Mouse (Mus musculus) kidney, embryonic 15.5 days (tissue): Measurements from ENCODE around the gene Olfr1219. TPM values are rescaled to one million over a fixed set of nuclear protein-coding genes. Genes with fewer than 3 reads are reported as not detected.

Experiments
- ATAC-seq: fragments of 200-750 bp; cut with Nextera tagmentation; replicated peaks from 2 replicates; pipeline ENCODE4 v1.8.0; 2017; ENCODE audit warnings: moderate TSS enrichment; ENCODE audit not compliant: low FRiP score
- H3K27ac ChIP-seq: fragments of 300-500 bp; sonication (generic); 2 replicates; pipeline ENCODE4 v1.5.1; 2015; ENCODE audit warnings: mild to moderate bottlenecking, inconsistent platforms
- H3K27me3 ChIP-seq: fragments of 300-500 bp; sonication (generic); 2 replicates; pipeline ENCODE4 v1.6.1; 2015; ENCODE audit warnings: inconsistent platforms
- H3K36me3 ChIP-seq: fragments of 300-500 bp; sonication (generic); 2 replicates; pipeline ENCODE4 v1.6.1; 2015; ENCODE audit warnings: inconsistent platforms
- H3K4me1 ChIP-seq: fragments of 300-500 bp; sonication (generic); 2 replicates; pipeline ENCODE4 v1.6.1; 2015; ENCODE audit warnings: inconsistent platforms
- H3K4me2 ChIP-seq: fragments of 300-500 bp; sonication (generic); 2 replicates; pipeline ENCODE4 v1.6.1; 2015; ENCODE audit warnings: moderate library complexity, mild to moderate bottlenecking, inconsistent platforms
- H3K4me3 ChIP-seq: fragments of 300-500 bp; sonication (generic); replicated peaks from 2 replicates; pipeline ENCODE4 v1.5.1; 2015; ENCODE audit warnings: mild to moderate bottlenecking, inconsistent platforms
- H3K9ac ChIP-seq: fragments of 300-500 bp; sonication (generic); 2 replicates; pipeline ENCODE4 v1.6.1; 2015; ENCODE audit warnings: mild to moderate bottlenecking, inconsistent platforms
- H3K9me3 ChIP-seq: fragments of 300-500 bp; sonication (generic); replicated peaks from 2 replicates; pipeline ENCODE4 v1.6.1; 2016; ENCODE audit warnings: inconsistent platforms
- WGBS: fragments of 180-500 bp; shearing (Covaris S2); methylation state at CpG from one replicate; pipeline ENCODE4 v1.1.7; 2015; ENCODE audit warnings: mixed read lengths; 5-methylcytosine and 5-hydroxymethylcytosine counted together
- polyA plus RNA-seq: library from polyadenylated mRNA; unstranded; fragments of >200 nt; fragmentation: Nextera tagmentation; extraction: Ambion mirVana; gene quantifications from 2 replicates; pipeline ENCODE4 v1.2.1, GENCODE M21; 2015

Olfr1219 gene
- not detected in 2 replicates for polyA plus RNA-seq

GRCm38 (mm10) chr2:89083413-89083812 lies at the start of gene Olfr1219:
Olfr1219 (minus strand) TSS chr2:89083513.
- Histone ChIP-seq H3K4me3 (no peak within 1 kb of the TSS), H3K27ac (no peak within 1 kb of the TSS), H3K9ac (no peak within 1 kb of the TSS), H3K9me3 (no peaks in the 10 kb centered on the region), H3K27me3 (no peaks in the 10 kb centered on the region), H3K4me2 (no peak within 1 kb of the TSS), H3K4me1 (no peaks in the 10 kb centered on the region), H3K36me3 (no peaks in the 10 kb centered on the region)
- whole genome bisulfite sequencing, result 73% methylated on average over 1 of the region's 1 CpGs
- no peak for ATAC-seq

GRCm38 (mm10) chr2:89132954-89133353 lies 49.6 kb upstream of the Olfr1219 start, which contains the start of gene Olfr1222:
Olfr1222 (minus strand) TSS chr2:89133054.
- H3K4me3 ChIP-seq, result no peak within 1 kb of the TSS
- H3K27ac ChIP-seq, result no peak within 1 kb of the TSS
- ATAC-seq, result no peak
- no peaks in the 10 kb centered on the region for H3K27me3 ChIP-seq
- H3K4me2 ChIP-seq, result no peak within 1 kb of the TSS
- no peak within 1 kb of the TSS for H3K9ac ChIP-seq
- no peaks in the 10 kb centered on the region for H3K9me3 ChIP-seq
- no peaks in the 10 kb centered on the region for H3K4me1 ChIP-seq
- 79% methylated on average over 3 of the region's 3 CpGs for WGBS
- no peaks in the 10 kb centered on the region for H3K36me3 ChIP-seq

- no peaks in the 10 kb centered on the region for H3K36me3 ChIP-seq
- no peak within 1 kb of the TSS for H3K27ac ChIP-seq
- no peak for ATAC-seq
- H3K4me1 ChIP-seq, result no peaks in the 10 kb centered on the region
- H3K4me3 ChIP-seq, result no peak within 1 kb of the TSS
- no peaks in the 10 kb centered on the region for H3K27me3 ChIP-seq
- H3K9me3 ChIP-seq, result no peaks in the 10 kb centered on the region
- H3K9ac ChIP-seq, result no peak within 1 kb of the TSS
- H3K4me2 ChIP-seq, result no peak within 1 kb of the TSS
- WGBS, result 85% methylated on average over 2 of the region's 2 CpGs
Observed at GRCm38 (mm10) chr2:89117183-89117582, 33.9 kb upstream of the Olfr1219 start, which contains the start of gene Olfr1221. Olfr1221 (minus strand) TSS chr2:89117283.

- Histone ChIP-seq H3K27ac (no peak within 1 kb of the TSS), H3K27me3 (no peaks in the 10 kb centered on the region), H3K9ac (no peak within 1 kb of the TSS), H3K4me3 (no peak within 1 kb of the TSS), H3K36me3 (no peaks in the 10 kb centered on the region), H3K4me1 (no peaks in the 10 kb centered on the region), H3K4me2 (no peak within 1 kb of the TSS), H3K9me3 (no peaks in the 10 kb centered on the region; the same call in 1 of the 2 replicates)
- ATAC-seq, result no peak
- 81% methylated on average over 3 of the region's 3 CpGs for WGBS
Observed at GRCm38 (mm10) chr2:89106735-89107134, 23.4 kb upstream of the Olfr1219 start, which contains the start of gene Olfr1220. Olfr1220 (minus strand) TSS chr2:89106835.

GRCm38 (mm10) chr2:89105651-89106050 lies 22.3 kb upstream of the Olfr1219 start:
- no peak for ATAC-seq
- Histone ChIP-seq H3K4me3 (no peak overlapping the region), H3K27ac (no peak overlapping the region), H3K9ac (no peak overlapping the region), H3K36me3 (no peaks in the 10 kb centered on the region), H3K9me3 (no peaks in the 10 kb centered on the region; the same call in 1 of the 2 replicates), H3K4me1 (no peaks in the 10 kb centered on the region), H3K27me3 (no peaks in the 10 kb centered on the region), H3K4me2 (no peak overlapping the region)

GRCm38 (mm10) chr2:89093848-89094247 lies 10.5 kb upstream of the Olfr1219 start:
- no peak overlapping the region for H3K27ac ChIP-seq
- no peak for ATAC-seq
- WGBS, result 100% methylated on average over 1 of the region's 1 CpGs
- no peaks in the 10 kb centered on the region for H3K4me1 ChIP-seq
- H3K4me3 ChIP-seq, result no peak overlapping the region
- H3K27me3 ChIP-seq, result no peaks in the 10 kb centered on the region
- no peaks in the 10 kb centered on the region for H3K36me3 ChIP-seq
- no peak overlapping the region for H3K4me2 ChIP-seq
- no peaks in the 10 kb centered on the region for H3K9me3 ChIP-seq
- H3K9ac ChIP-seq, result no peak overlapping the region

GRCm38 (mm10) chr2:89081487-89081886 lies 1.8 kb downstream of the Olfr1219 start:
- H3K27me3 ChIP-seq, result no peaks in the 10 kb centered on the region
- no peak overlapping the region for H3K27ac ChIP-seq
- no peaks in the 10 kb centered on the region for H3K9me3 ChIP-seq
- H3K4me2 ChIP-seq, result no peak overlapping the region
- no peak overlapping the region for H3K4me3 ChIP-seq
- H3K36me3 ChIP-seq, result no peaks in the 10 kb centered on the region
- no peak overlapping the region for H3K9ac ChIP-seq
- ATAC-seq, result no peak
- no peaks in the 10 kb centered on the region for H3K4me1 ChIP-seq

GRCm38 (mm10) chr2:89061087-89061486 lies 22.2 kb downstream of the Olfr1219 start, which contains the start of gene Olfr1218:
Olfr1218 (minus strand) TSS chr2:89061187.
- ATAC-seq, result no peak
- Histone ChIP-seq H3K4me1 (no peaks in the 10 kb centered on the region), H3K4me2 (no peak within 1 kb of the TSS)

GRCm38 (mm10) chr2:89031965-89032364 lies 51.3 kb downstream of the Olfr1219 start, which contains the start of gene Olfr1217:
Olfr1217 (minus strand) TSS chr2:89032065.
- Histone ChIP-seq H3K9ac (no peak within 1 kb of the TSS), H3K27ac (no peak within 1 kb of the TSS), H3K4me2 (no peak within 1 kb of the TSS), H3K4me3 (no peak within 1 kb of the TSS), H3K36me3 (no peaks in the 10 kb centered on the region), H3K9me3 (no peaks in the 10 kb centered on the region), H3K27me3 (no peaks in the 10 kb centered on the region), H3K4me1 (no peaks in the 10 kb centered on the region)
- no peak for ATAC-seq
- WGBS, result 80% methylated on average over 2 of the region's 2 CpGs

More at GRCm38 (mm10) chr2:89061087-89061486, 22.2 kb downstream of the Olfr1219 start, which contains the start of gene Olfr1218:
- Histone ChIP-seq H3K27ac (no peak within 1 kb of the TSS), H3K36me3 (no peaks in the 10 kb centered on the region), H3K27me3 (no peaks in the 10 kb centered on the region), H3K4me3 (no peak within 1 kb of the TSS), H3K9me3 (no peaks in the 10 kb centered on the region), H3K9ac (no peak within 1 kb of the TSS)

Other genes starting within 250 kb of the Olfr1219 start
- gene Olfr1204, start 234.2 kb downstream of the Olfr1219 start, polyA plus RNA-seq, result not detected in 2 replicates
- not detected in 2 replicates for gene Olfr1206, start 220.3 kb downstream of the Olfr1219 start, polyA plus RNA-seq
- not detected in 2 replicates for gene Olfr1208, start 181.2 kb downstream of the Olfr1219 start, polyA plus RNA-seq
- gene Olfr1209, start 168.4 kb downstream of the Olfr1219 start, polyA plus RNA-seq, result not detected in 2 replicates
- gene Olfr1211, start 145.4 kb downstream of the Olfr1219 start, polyA plus RNA-seq, result not detected in 2 replicates
- gene Olfr1212, start 129.5 kb downstream of the Olfr1219 start, polyA plus RNA-seq, result not detected in 2 replicates
- gene Gm13762, start 103.2 kb downstream of the Olfr1219 start, polyA plus RNA-seq, result not detected in 2 replicates
- gene Olfr1214, start 90.9 kb downstream of the Olfr1219 start, polyA plus RNA-seq, result not detected in 2 replicates
- gene Olfr1215, start 76.5 kb downstream of the Olfr1219 start, polyA plus RNA-seq, result not detected in 2 replicates
- gene Olfr1216, start 65.2 kb downstream of the Olfr1219 start, polyA plus RNA-seq, result not detected in 2 replicates
- not detected in 2 replicates for gene Olfr1217, start 51.4 kb downstream of the Olfr1219 start, polyA plus RNA-seq
- not detected in 2 replicates for gene Olfr1218, start 22.3 kb downstream of the Olfr1219 start, polyA plus RNA-seq
- gene Olfr1220, start 23.3 kb upstream of the Olfr1219 start, polyA plus RNA-seq, result not detected in 2 replicates
- gene Olfr1221, start 33.8 kb upstream of the Olfr1219 start, polyA plus RNA-seq, result not detected in 2 replicates
- not detected in 2 replicates for gene Olfr1222, start 49.5 kb upstream of the Olfr1219 start, polyA plus RNA-seq
- not detected in 2 replicates for gene Olfr1223, start 68.0 kb upstream of the Olfr1219 start, polyA plus RNA-seq
- not detected in 2 replicates for gene Olfr1224-ps1, start 80.6 kb upstream of the Olfr1219 start, polyA plus RNA-seq
- not detected in 2 replicates for gene Olfr1225, start 91.2 kb upstream of the Olfr1219 start, polyA plus RNA-seq
- not detected in 2 replicates for gene Olfr1226, start 116.5 kb upstream of the Olfr1219 start, polyA plus RNA-seq
- gene Olfr1228, start 170.5 kb upstream of the Olfr1219 start, polyA plus RNA-seq, result not detected in 2 replicates
- gene Olfr1229, start 204.5 kb upstream of the Olfr1219 start, polyA plus RNA-seq, result not detected in 2 replicates
- gene Olfr1230, start 213.8 kb upstream of the Olfr1219 start, polyA plus RNA-seq, result not detected in 2 replicates
- gene Olfr1231, start 223.6 kb upstream of the Olfr1219 start, polyA plus RNA-seq, result not detected in 2 replicates
- gene Olfr1232, start 246.2 kb upstream of the Olfr1219 start, polyA plus RNA-seq, result not detected in 2 replicates